Mouse (Mus musculus) neural tube, embryonic 11.5 days (tissue): ENCODE results near the gene Ccdc47. TPM values are rescaled to one million over a fixed set of nuclear protein-coding genes. Genes with fewer than 3 reads are reported as not detected.
"Not testable (repeated sequence)": the region's sequence is repeated elsewhere in the genome, so short reads cannot be mapped to it uniquely, and the experiment has no call there.

Experiments used
- ATAC-seq: fragments of 200-750 bp; cut with Nextera tagmentation; 2 replicates; pipeline ENCODE4 v1.8.0; 2017; ENCODE audit warnings: moderate number of reproducible peaks, mild to moderate bottlenecking, moderate TSS enrichment, moderate library complexity; ENCODE audit not compliant: insufficient read depth, low FRiP score, low TSS enrichment
- DNase-seq: peaks from one replicate; pipeline ENCODE4 v3.0.0-alpha.2; 2015; ENCODE audit warnings: low spot score
- H3K27ac ChIP-seq: fragments of 300-500 bp; sonication (generic); 2 replicates; pipeline ENCODE4 v1.5.1; 2014; ENCODE audit warnings: low read depth, mild to moderate bottlenecking, low read length
- H3K27me3 ChIP-seq: fragments of 300-500 bp; sonication (generic); 2 replicates; pipeline ENCODE4 v1.6.1; 2014; ENCODE audit warnings: mild to moderate bottlenecking, low read length, mixed read lengths; ENCODE audit not compliant: control insufficient read depth, insufficient read depth
- H3K36me3 ChIP-seq: fragments of 300-500 bp; sonication (generic); 2 replicates; pipeline ENCODE4 v1.6.1; 2014; ENCODE audit warnings: mild to moderate bottlenecking, low read length, moderate library complexity, mixed read lengths; ENCODE audit not compliant: control insufficient read depth, insufficient read depth
- H3K4me1 ChIP-seq: fragments of 300-500 bp; sonication (generic); 2 replicates; pipeline ENCODE4 v1.6.1; 2014; ENCODE audit warnings: low read length, mixed read lengths; ENCODE audit not compliant: control insufficient read depth, insufficient read depth
- H3K4me2 ChIP-seq: fragments of 300-500 bp; sonication (generic); 2 replicates; pipeline ENCODE4 v1.6.1; 2014; ENCODE audit warnings: low read depth, mild to moderate bottlenecking, moderate library complexity
- H3K4me3 ChIP-seq: fragments of 300-500 bp; sonication (generic); 2 replicates; pipeline ENCODE4 v1.5.1; 2014; ENCODE audit warnings: low read depth, low read length
- H3K9ac ChIP-seq: fragments of 300-500 bp; sonication (generic); 2 replicates; pipeline ENCODE4 v1.6.1; 2014; ENCODE audit warnings: mild to moderate bottlenecking, low read length
- H3K9me3 ChIP-seq: fragments of 300-500 bp; sonication (generic); 2 replicates; pipeline ENCODE4 v1.6.1; 2016; ENCODE audit warnings: low read length; ENCODE audit not compliant: control insufficient read depth
- WGBS: fragments of 180-500 bp; shearing (Covaris S2); extraction: QIAGEN DNeasy Blood & Tissue Kit; methylation state at CpG from one replicate; pipeline ENCODE4 v1.1.7; 2014; 5-methylcytosine and 5-hydroxymethylcytosine counted together
- polyA plus RNA-seq: library from polyadenylated mRNA; unstranded; fragments of >200 nt; fragmentation: Nextera tagmentation; extraction: Ambion mirVana; gene quantifications from 2 replicates; pipeline ENCODE4 v1.2.1, GENCODE M21; 2014

Gene Ccdc47
- polyA plus RNA-seq, 1 experiment from 2014 or later, result 73.4 TPM

- ATAC-seq, result no peak
- H3K36me3 ChIP-seq, result peaks cover 7% of the 10 kb centered on the region
Observed at GRCm38 (mm10) chr11:106254767-106255166, 38.6 kb upstream of the Ccdc47 start.

GRCm38 (mm10) chr11:106249326-106249725 is 33.2 kb upstream of the Ccdc47 start:
- ATAC-seq (no peak), DNase-seq (no peak)
- Histone ChIP-seq H3K4me3 (no peak overlapping the region), H3K4me2 (no peak overlapping the region), H3K27me3 (no peaks in the 10 kb centered on the region), H3K4me1 (no peaks in the 10 kb centered on the region), H3K9ac (no peak overlapping the region), H3K36me3 (peaks cover 33% of the 10 kb centered on the region), H3K9me3 (0 out of 2 replicates have a peak, but pooled peaks cover 3% of the 10 kb centered on the region), H3K27ac (no peak overlapping the region)
- 91% methylated on average over 7 of the region's 7 CpGs for WGBS

More at GRCm38 (mm10) chr11:106254767-106255166, 38.6 kb upstream of the Ccdc47 start:
- H3K27me3 ChIP-seq, result no peaks in the 10 kb centered on the region
- H3K4me3 ChIP-seq, result peak overlapping the region; percentile 78
- DNase-seq, result no peak
- H3K9me3 ChIP-seq, result no peaks in the 10 kb centered on the region
- H3K4me1 ChIP-seq, result peaks cover 9% of the 10 kb centered on the region
- peak overlapping the region; percentile 96 for H3K4me2 ChIP-seq
- H3K9ac ChIP-seq, result no peak overlapping the region
- 28% methylated on average over 2 of the region's 2 CpGs for WGBS
- no peak overlapping the region for H3K27ac ChIP-seq

- Histone ChIP-seq H3K4me2 (no peak overlapping the region), H3K4me1 (no peaks in the 10 kb centered on the region), H3K4me3 (no peak overlapping the region), H3K36me3 (peaks cover 45% of the 10 kb centered on the region), H3K27ac (no peak overlapping the region), H3K27me3 (no peaks in the 10 kb centered on the region), H3K9ac (no peak overlapping the region), H3K9me3 (0 out of 2 replicates have a peak, but pooled peaks cover 3% of the 10 kb centered on the region)
- DNase-seq, result no peak
- 98% methylated on average over 1 of the region's 1 CpGs for WGBS
- no peak for ATAC-seq
Observed at GRCm38 (mm10) chr11:106246834-106247233, 30.7 kb upstream of the Ccdc47 start.

GRCm38 (mm10) chr11:106233978-106234377 is 17.8 kb upstream of the Ccdc47 start:
- H3K36me3 ChIP-seq, result peaks cover 16% of the 10 kb centered on the region
- WGBS, result 80% methylated on average over 8 of the region's 8 CpGs

GRCm38 (mm10) chr11:106220603-106221002 is 4.5 kb upstream of the Ccdc47 start:
- Histone ChIP-seq H3K27me3 (no peaks in the 10 kb centered on the region), H3K36me3 (0 out of 2 replicates have a peak, but pooled peaks cover 3% of the 10 kb centered on the region), H3K9ac (no peak overlapping the region), H3K4me3 (no peak overlapping the region), H3K4me1 (peaks cover 10% of the 10 kb centered on the region), H3K4me2 (no peak overlapping the region), H3K9me3 (no peaks in the 10 kb centered on the region), H3K27ac (no peak overlapping the region)
- DNase-seq (no peak), ATAC-seq (no peak)
- 95% methylated on average over 3 of the region's 3 CpGs for WGBS

More at GRCm38 (mm10) chr11:106233978-106234377, 17.8 kb upstream of the Ccdc47 start:
- not testable (repeated sequence) for ATAC-seq, H3K9ac ChIP-seq, H3K4me3 ChIP-seq, H3K4me1 ChIP-seq, H3K4me2 ChIP-seq, DNase-seq, H3K27me3 ChIP-seq, H3K27ac ChIP-seq, H3K9me3 ChIP-seq

- Histone ChIP-seq H3K9ac (peak within 1 kb of the TSS; percentile 94), H3K36me3 (no peaks in the 10 kb centered on the region), H3K27me3 (no peaks in the 10 kb centered on the region), H3K4me3 (peak within 1 kb of the TSS; percentile 87), H3K27ac (peak within 1 kb of the TSS; percentile 92), H3K4me2 (peak within 1 kb of the TSS; percentile 72), H3K4me1 (peaks cover 14% of the 10 kb centered on the region), H3K9me3 (no peaks in the 10 kb centered on the region)
- WGBS, result under 1% methylated on average over 70 of the region's 70 CpGs
- ATAC-seq (peak; percentile 93), DNase-seq (peak; percentile 95)
Observed at GRCm38 (mm10) chr11:106216730-106217490, 766 bp upstream of the Ccdc47 start, which contains the start of gene Ddx42. Ddx42 (plus strand) TSS chr11:106216926.

- 35% methylated on average over 7 of the region's 7 CpGs for WGBS
- no peak overlapping the region for H3K27ac ChIP-seq
- H3K9me3 ChIP-seq, result no peaks in the 10 kb centered on the region
- H3K27me3 ChIP-seq, result no peaks in the 10 kb centered on the region
- peak overlapping the region; percentile 87 for H3K4me3 ChIP-seq
- peaks cover 5% of the 10 kb centered on the region; the same call in 1 of the 2 replicates for H3K36me3 ChIP-seq
- H3K4me2 ChIP-seq, result peak overlapping the region; percentile 72
- DNase-seq (no peak), ATAC-seq (no peak)
- H3K4me1 ChIP-seq, result peaks cover 14% of the 10 kb centered on the region
- peak overlapping the region; percentile 94 for H3K9ac ChIP-seq
Observed at GRCm38 (mm10) chr11:106215450-106215859, 689 bp downstream of the Ccdc47 start.

- Histone ChIP-seq H3K9ac (no peak overlapping the region; the same call in 1 of the 2 replicates), H3K9me3 (no peaks in the 10 kb centered on the region), H3K27me3 (no peaks in the 10 kb centered on the region), H3K4me2 (peak overlapping the region; percentile 72), H3K4me1 (peaks cover 14% of the 10 kb centered on the region), H3K4me3 (no peak overlapping the region; the same call in 1 of the 2 replicates), H3K27ac (no peak overlapping the region), H3K36me3 (peaks cover 7% of the 10 kb centered on the region)
- ATAC-seq, result no peak
- no peak for DNase-seq
- WGBS, result 91% methylated on average over 5 of the region's 5 CpGs
Observed at GRCm38 (mm10) chr11:106214856-106215255, 1.3 kb downstream of the Ccdc47 start.

GRCm38 (mm10) chr11:106212771-106213170 is 3.4 kb downstream of the Ccdc47 start:
- Histone ChIP-seq H3K27me3 (no peaks in the 10 kb centered on the region), H3K9ac (no peak overlapping the region), H3K4me1 (peaks cover 6% of the 10 kb centered on the region), H3K9me3 (no peaks in the 10 kb centered on the region), H3K27ac (no peak overlapping the region), H3K36me3 (peaks cover 11% of the 10 kb centered on the region), H3K4me2 (no peak overlapping the region), H3K4me3 (no peak overlapping the region)
- no peak for ATAC-seq
- no peak for DNase-seq
- WGBS, result 96% methylated on average over 8 of the region's 8 CpGs
